Mouse (Mus musculus): ENCODE measurements around the gene 4933424G06Rik. TPM values are rescaled to one million over a fixed set of nuclear protein-coding genes. Genes with fewer than 3 reads are reported as not detected.

4933424G06Rik gene
- polyA plus RNA-seq, 1 experiment from 2014 or later = 0.11 TPM

DNA sequence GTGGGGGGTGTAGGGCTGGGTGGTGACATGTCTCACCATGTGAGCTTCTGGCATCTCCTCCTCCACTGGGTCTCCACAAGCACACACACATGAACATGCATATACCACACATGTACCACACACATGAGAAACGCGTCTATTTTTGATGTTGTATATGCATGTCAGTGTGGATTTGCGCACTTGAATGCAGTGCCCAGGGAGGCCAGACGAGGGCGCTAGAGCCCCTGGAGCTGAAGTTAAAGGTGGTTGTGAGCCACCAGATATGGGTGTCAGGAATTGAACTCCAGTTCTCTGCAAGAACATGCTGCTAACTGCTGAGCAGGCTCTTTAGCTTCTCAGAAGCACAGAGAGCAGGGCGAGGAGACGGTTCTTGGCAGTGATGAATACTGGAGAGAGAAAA, 76.4 kb downstream of the 4933424G06Rik start:
- no peak for ATAC-seq

DNA sequence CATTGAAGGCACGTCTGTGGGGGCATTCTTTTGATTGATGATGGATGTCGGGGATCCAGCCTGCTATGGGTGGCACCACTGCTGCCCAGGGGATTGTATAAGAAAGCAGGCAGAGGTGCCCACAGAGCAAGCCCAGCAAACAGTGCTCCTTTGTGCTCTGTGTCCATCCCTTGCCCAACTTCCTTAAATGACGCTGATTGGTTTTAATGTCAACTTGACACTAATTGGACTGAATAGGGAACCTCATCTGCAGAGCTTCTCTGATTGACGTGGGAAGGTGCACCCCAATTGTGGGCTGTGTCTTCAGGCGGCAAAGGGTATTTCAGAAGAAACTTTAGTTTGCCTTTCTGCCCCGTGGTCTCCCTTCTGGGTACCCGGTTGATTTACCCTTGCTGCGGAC, 79.5 kb downstream of the 4933424G06Rik start:
- 68% methylated on average over 8 of the region's 8 CpGs for WGBS
- ATAC-seq = no peak
- Histone ChIP-seq H3K9ac (replicated peaks; ENCODE audit: low read depth) (no peak overlapping the region), H3K27ac (ENCODE audit: low read length) (no peak overlapping the region), H3K9me3 (ENCODE audit: low read length) (no peaks in the 10 kb centered on the region), H3K4me1 (ENCODE audit: insufficient read depth, low read depth, low read length) (peaks cover 4% of the 10 kb centered on the region; the same call in 1 of the 2 replicates), H3K4me2 (replicated peaks; ENCODE audit: low read depth, low read length) (no peak overlapping the region), H3K36me3 (ENCODE audit: insufficient read depth, low read length) (peaks cover 12% of the 10 kb centered on the region; the same call in 1 of the 2 replicates), H3K27me3 (replicated peaks; ENCODE audit: insufficient read depth, low read length) (no peaks in the 10 kb centered on the region), H3K4me3 (ENCODE audit: low read depth, low read length) (no peak overlapping the region)
- no peak for DNase-seq (ENCODE audit: low spot score)
- no peak for TF ChIP-seq EP300 (IDR thresholded peaks at IDR 0.05)
- TF ChIP-seq CTCF (IDR thresholded peaks at IDR 0.05) = no peak

More for the DNA sequence above, 76.4 kb downstream of the 4933424G06Rik start:
- Histone ChIP-seq H3K4me2 (replicated peaks; ENCODE audit: low read depth, low read length) (no peak overlapping the region), H3K4me1 (ENCODE audit: insufficient read depth, low read depth, low read length) (peaks cover 4% of the 10 kb centered on the region; the same call in 1 of the 2 replicates), H3K27me3 (replicated peaks; ENCODE audit: insufficient read depth, low read length) (no peaks in the 10 kb centered on the region), H3K27ac (ENCODE audit: low read length) (no peak overlapping the region), H3K36me3 (ENCODE audit: insufficient read depth, low read length) (peaks cover 4% of the 10 kb centered on the region; the same call in 1 of the 2 replicates), H3K4me3 (ENCODE audit: low read depth, low read length) (no peak overlapping the region), H3K9me3 (ENCODE audit: low read length) (no peaks in the 10 kb centered on the region), H3K9ac (replicated peaks; ENCODE audit: low read depth) (no peak overlapping the region)
- DNase-seq (ENCODE audit: low spot score) = no peak
- TF ChIP-seq CTCF (IDR thresholded peaks at IDR 0.05) (peak; percentile 39; the same call in 1 of the 2 replicates), EP300 (IDR thresholded peaks at IDR 0.05) (no peak)
- 89% methylated on average over 7 of the region's 7 CpGs for WGBS

DNA sequence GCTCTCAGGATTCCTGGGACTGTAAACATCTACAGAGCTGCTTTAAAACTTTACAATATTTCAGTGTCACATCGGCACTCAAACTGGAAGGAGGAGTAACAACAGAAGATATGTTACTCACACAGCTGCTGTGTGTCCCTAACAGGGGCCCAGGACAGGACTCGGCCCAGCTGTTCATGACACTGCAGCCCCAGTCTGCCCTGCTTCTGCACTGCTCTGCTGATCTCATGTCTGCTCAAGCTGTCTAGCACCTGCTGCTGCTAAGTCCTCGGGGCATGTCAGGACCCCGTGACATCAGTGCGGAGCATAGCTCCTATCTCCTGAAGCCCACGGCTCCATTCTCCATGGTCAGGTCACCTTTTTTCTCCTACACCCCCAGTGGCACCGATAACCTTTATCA, 86.8 kb downstream of the 4933424G06Rik start:
- ATAC-seq (peak; percentile 66), DNase-seq (ENCODE audit: low spot score) (no peak)
- H3K4me3 ChIP-seq (ENCODE audit: low read depth, low read length) = no peak overlapping the region
- H3K27ac ChIP-seq (ENCODE audit: low read length) = no peak overlapping the region
- H3K4me2 ChIP-seq (replicated peaks; ENCODE audit: low read depth, low read length) = no peak overlapping the region
- no peak for TF ChIP-seq CTCF (IDR thresholded peaks at IDR 0.05)
- no peak for TF ChIP-seq EP300 (IDR thresholded peaks at IDR 0.05)
- H3K36me3 ChIP-seq (ENCODE audit: insufficient read depth, low read length) = peaks cover 56% of the 10 kb centered on the region
- H3K9me3 ChIP-seq (ENCODE audit: low read length) = no peaks in the 10 kb centered on the region
- no peaks in the 10 kb centered on the region for H3K4me1 ChIP-seq (ENCODE audit: insufficient read depth, low read depth, low read length)
- 83% methylated on average over 7 of the region's 7 CpGs for WGBS
- no peak overlapping the region for H3K9ac ChIP-seq (replicated peaks; ENCODE audit: low read depth)
- H3K27me3 ChIP-seq (replicated peaks; ENCODE audit: insufficient read depth, low read length) = no peaks in the 10 kb centered on the region

DNA sequence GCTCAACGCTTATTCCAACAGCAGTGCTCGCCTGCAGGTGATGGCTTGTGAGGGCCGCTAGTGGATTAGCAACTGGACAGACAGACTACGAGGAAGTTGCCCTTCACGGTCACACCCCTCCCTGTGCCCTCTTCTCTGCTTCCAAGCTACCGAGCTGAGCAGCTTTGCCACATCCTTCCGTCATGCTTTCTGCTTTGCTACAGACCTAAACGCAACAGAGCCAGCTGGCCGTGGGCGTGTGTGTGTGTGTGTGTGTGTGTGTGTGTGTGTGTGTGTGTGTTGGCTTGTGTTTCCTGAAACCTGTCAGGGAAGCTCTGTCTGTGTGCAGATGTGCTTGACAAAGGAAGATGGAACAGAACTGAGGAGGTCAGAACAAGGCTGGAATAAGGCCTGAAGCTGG, 87.5 kb downstream of the 4933424G06Rik start:
- H3K27me3 ChIP-seq (replicated peaks; ENCODE audit: insufficient read depth, low read length) = no peaks in the 10 kb centered on the region
- H3K27ac ChIP-seq (ENCODE audit: low read length) = no peak overlapping the region
- no peaks in the 10 kb centered on the region for H3K4me1 ChIP-seq (ENCODE audit: insufficient read depth, low read depth, low read length)
- 69% methylated on average over 10 of the region's 10 CpGs for WGBS
- no peaks in the 10 kb centered on the region for H3K9me3 ChIP-seq (ENCODE audit: low read length)
- no peak for DNase-seq (ENCODE audit: low spot score)
- no peak overlapping the region for H3K4me2 ChIP-seq (replicated peaks; ENCODE audit: low read depth, low read length)
- no peak overlapping the region for H3K9ac ChIP-seq (replicated peaks; ENCODE audit: low read depth)
- no peak for TF ChIP-seq CTCF (IDR thresholded peaks at IDR 0.05)
- TF ChIP-seq EP300 (IDR thresholded peaks at IDR 0.05) = no peak
- H3K36me3 ChIP-seq (ENCODE audit: insufficient read depth, low read length) = peaks cover 56% of the 10 kb centered on the region
- ATAC-seq = no peak
- H3K4me3 ChIP-seq (ENCODE audit: low read depth, low read length) = no peak overlapping the region

DNA sequence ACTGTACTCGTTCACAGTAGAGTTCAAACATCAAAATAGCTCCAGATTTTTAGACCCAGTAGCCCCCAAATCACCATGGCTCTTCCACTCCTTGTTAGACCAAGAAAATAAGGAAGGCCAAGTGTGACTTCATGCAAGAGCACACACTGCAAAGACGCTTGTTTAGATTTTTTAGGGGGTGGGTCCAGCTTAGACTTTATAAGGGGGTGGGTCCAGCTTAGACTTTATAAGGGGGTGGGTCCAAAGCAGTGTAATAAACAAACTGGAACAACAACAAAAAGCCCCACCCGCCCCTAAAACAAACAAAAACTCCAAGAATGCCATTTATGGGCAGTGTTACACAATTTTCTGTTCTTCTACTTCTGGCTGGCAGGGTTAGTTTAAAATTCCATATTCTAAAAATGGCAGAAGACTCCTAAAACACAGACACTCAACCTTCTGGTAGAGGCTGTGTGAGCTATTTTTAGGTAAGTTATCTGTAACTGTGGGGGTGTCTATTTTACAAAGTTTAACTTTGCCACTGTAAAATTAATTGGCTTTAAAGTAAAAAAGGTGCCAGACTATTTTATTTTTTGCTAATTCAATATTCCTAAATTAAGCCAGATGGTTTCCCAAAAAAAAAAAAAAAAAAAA, 90.5 kb downstream of the 4933424G06Rik start:
- Histone ChIP-seq H3K27me3 (replicated peaks; ENCODE audit: insufficient read depth, low read length) (no peaks in the 10 kb centered on the region), H3K4me3 (ENCODE audit: low read depth, low read length) (no peak overlapping the region), H3K9me3 (ENCODE audit: low read length) (no peaks in the 10 kb centered on the region), H3K36me3 (ENCODE audit: insufficient read depth, low read length) (peaks cover 59% of the 10 kb centered on the region), H3K9ac (replicated peaks; ENCODE audit: low read depth) (no peak overlapping the region), H3K4me2 (replicated peaks; ENCODE audit: low read depth, low read length) (no peak overlapping the region), H3K4me1 (ENCODE audit: insufficient read depth, low read depth, low read length) (no peaks in the 10 kb centered on the region), H3K27ac (ENCODE audit: low read length) (no peak overlapping the region)
- peak; percentile 28 for DNase-seq (ENCODE audit: low spot score)
- TF ChIP-seq CTCF (IDR thresholded peaks at IDR 0.05) = no peak
- 61% methylated on average over 3 of the region's 3 CpGs for WGBS
- ATAC-seq = peak; percentile 33; the same call in 1 of the 2 replicates

DNA sequence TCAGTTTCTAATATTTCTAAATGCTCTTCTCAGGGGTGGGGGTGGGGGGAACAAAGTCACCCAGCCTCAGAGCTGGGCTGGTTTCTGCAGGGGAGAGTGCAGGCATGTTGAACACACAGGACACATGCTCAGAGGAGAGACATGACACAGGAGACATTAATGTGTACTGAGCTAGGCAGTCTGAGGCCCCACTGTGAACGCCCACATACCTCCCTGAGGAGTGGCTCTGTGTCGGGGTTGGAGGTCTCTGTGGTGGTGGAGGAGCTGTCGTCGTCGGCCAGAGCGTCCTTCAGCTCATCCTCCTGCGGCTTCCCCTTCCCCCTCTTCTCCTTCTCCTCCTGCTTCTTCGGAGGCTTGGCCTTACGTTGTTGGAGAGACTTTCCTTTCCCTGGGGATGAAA, 94.3 kb downstream of the 4933424G06Rik start:
- Histone ChIP-seq H3K4me3 (ENCODE audit: low read depth, low read length) (no peak overlapping the region), H3K27me3 (replicated peaks; ENCODE audit: insufficient read depth, low read length) (no peaks in the 10 kb centered on the region), H3K9me3 (ENCODE audit: low read length) (no peaks in the 10 kb centered on the region), H3K4me1 (ENCODE audit: insufficient read depth, low read depth, low read length) (no peaks in the 10 kb centered on the region), H3K9ac (replicated peaks; ENCODE audit: low read depth) (no peak overlapping the region), H3K36me3 (ENCODE audit: insufficient read depth, low read length) (peaks cover 43% of the 10 kb centered on the region), H3K27ac (ENCODE audit: low read length) (no peak overlapping the region), H3K4me2 (replicated peaks; ENCODE audit: low read depth, low read length) (no peak overlapping the region)
- DNase-seq (ENCODE audit: low spot score) = no peak
- WGBS = 69% methylated on average over 9 of the region's 9 CpGs
- ATAC-seq = no peak
- no peak for TF ChIP-seq CTCF (IDR thresholded peaks at IDR 0.05)
- TF ChIP-seq EP300 (IDR thresholded peaks at IDR 0.05) = no peak

Data from lung, postnatal 0 days (tissue).